Mouse (Mus musculus): ENCODE results near the gene Cadps. TPM values are rescaled to one million over a fixed set of nuclear protein-coding genes. Genes with fewer than 3 reads are reported as not detected.

Cadps gene
- total RNA-seq, 2 experiments from 2014 or later: 233 to 243 TPM

DNA sequence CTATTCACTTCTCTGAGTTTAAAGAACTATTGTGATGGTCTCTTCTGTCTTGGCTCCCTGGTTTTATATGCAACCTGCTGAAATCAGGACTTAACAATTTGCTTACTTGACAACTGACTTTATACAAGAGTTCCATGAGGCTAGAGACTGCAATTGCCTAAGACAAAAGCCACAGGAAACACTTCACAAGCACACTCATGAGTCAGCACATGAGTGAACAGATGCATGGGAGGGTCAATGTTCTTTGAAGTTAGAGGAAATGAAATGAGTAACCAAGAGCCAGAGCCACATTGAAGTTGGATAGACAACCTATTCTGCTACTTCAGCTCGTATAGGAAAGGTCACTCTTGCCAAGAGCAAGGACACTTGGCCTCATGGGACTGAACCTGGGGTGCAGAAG is 71.1 kb downstream of the Cadps start:
- no peak for DNase-seq (ENCODE audit: low spot score in 2 of 2)

DNA sequence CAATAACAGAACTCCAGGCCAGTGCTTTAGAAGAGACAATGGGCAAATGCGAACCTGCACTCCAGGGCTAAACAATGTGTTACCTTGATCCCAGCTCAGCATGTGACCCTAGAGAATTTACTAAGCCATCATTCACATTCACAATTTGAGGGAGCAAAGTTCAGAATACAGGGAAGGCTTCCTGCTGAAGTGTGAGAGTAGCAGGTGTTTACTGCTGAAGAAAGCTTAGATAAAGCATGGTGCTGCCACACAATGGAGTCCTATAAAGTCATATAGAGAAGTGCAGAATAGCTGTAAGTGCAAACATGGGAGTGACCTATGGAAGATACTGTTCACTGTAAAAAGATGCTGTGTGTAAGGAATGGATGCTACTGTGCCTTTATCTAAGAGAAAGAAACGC is 91.9 kb downstream of the Cadps start:
- DNase-seq (ENCODE audit: low spot score in 2 of 2): no peak

DNA sequence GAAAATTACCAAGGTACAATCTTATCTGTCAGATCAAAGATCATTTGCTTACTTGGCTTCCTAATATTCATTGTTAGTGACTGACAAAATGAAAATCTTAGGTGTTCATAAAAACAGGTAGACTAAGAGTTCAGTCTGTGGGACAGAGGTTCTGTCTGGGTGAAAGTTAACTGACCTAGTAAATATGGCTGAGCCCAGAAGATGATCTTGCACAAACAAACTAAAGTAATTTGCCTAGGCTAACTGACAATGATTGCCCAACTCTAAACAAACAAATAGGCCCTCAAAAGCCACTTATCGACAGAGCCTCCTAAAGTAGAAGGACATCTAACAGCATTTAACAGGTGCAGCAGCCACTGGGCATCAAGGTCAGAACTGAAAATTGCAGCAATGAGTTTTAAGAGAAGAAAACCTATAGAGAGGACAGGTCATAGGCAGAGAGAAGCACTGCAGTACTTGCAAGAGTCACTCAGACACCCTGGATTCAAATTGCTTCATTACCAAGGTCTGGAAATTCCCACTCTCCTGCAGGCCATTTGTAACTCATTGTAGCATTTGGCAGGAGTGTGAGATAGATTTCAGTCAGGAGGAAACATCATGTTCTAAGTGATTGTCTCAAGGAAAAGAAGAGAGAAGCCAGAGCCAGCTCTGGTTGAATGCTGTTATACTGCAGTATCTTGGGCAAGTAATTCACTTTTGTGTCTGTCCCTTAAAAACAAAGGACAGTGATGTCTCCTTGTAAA is 100.3 kb downstream of the Cadps start:
- DNase-seq (ENCODE audit: low spot score in 2 of 2): no peak

- no peak for DNase-seq (ENCODE audit: low spot score in 2 of 2)
These were observed 104.1 kb downstream of the Cadps start for GRCm38 (mm10) chr14:12718766-12719165.

GRCm38 (mm10) chr14:12715906-12716659 is 106.8 kb downstream of the Cadps start:
- no peak for DNase-seq (ENCODE audit: low spot score in 2 of 2)

DNA sequence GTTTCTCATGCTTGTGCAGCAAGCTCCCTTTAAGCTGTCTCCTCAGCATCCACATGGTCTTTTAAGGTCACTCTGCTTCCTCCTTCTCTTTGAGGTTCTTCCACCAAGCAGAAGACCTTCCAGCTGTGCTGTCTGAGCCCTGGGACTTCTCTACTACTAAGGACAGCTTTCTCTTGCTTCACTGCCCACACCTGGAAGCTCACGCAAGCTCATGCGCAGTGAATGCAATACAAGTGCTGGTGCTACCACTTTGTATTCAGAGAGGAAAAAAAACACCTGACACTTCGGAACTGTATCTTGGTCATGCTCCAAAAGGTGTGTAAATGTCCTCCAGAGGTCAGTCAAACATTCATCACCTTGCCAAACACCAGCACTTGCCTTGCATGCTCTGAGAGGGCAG is 115.5 kb downstream of the Cadps start:
- no peak for DNase-seq (ENCODE audit: low spot score in 2 of 2)

- no peak for DNase-seq (ENCODE audit: low spot score in 2 of 2)
These were observed 118.4 kb downstream of the Cadps start for GRCm38 (mm10) chr14:12704461-12704860.

- peak in 1 of 2 experiments; percentile 24 for DNase-seq (ENCODE audit: low spot score in 2 of 2)
These were observed 132.7 kb downstream of the Cadps start for GRCm38 (mm10) chr14:12690201-12690600.

DNA sequence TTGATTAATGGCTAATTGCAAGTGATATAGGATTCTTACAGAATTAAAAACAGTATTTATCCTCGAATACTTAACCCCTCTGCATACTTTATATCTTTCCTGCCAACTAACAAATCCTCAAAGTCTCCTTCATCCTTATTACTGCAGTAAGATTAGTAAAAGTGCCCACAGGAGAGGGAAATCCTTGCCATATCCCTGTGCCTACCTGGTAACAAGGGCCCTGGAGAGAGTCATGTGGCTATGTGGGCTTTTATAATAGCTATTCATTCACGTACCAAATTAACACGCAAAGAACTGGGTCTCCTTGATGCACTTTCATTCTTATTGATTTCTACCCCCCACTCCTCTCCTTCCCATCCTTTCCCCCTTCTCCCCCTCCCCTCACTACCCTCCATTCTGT is 137.9 kb downstream of the Cadps start:
- no peak for DNase-seq (ENCODE audit: low spot score in 2 of 2)

GRCm38 (mm10) chr14:12680819-12681638 is 141.8 kb downstream of the Cadps start:
- DNase-seq (ENCODE audit: low spot score in 2 of 2): peak in 1 of 2 experiments; percentile 27

GRCm38 (mm10) chr14:12661430-12661829 is 161.4 kb downstream of the Cadps start:
- DNase-seq (ENCODE audit: low spot score in 2 of 2): no peak

GRCm38 (mm10) chr14:12657351-12657750 is 165.5 kb downstream of the Cadps start:
- no peak for DNase-seq (ENCODE audit: low spot score in 2 of 2)

- DNase-seq (ENCODE audit: low spot score in 2 of 2): no peak
These were observed 179.9 kb downstream of the Cadps start for GRCm38 (mm10) chr14:12642868-12643512.

GRCm38 (mm10) chr14:12638762-12639161 is 184.1 kb downstream of the Cadps start:
- no peak for DNase-seq (ENCODE audit: low spot score in 2 of 2)

DNA sequence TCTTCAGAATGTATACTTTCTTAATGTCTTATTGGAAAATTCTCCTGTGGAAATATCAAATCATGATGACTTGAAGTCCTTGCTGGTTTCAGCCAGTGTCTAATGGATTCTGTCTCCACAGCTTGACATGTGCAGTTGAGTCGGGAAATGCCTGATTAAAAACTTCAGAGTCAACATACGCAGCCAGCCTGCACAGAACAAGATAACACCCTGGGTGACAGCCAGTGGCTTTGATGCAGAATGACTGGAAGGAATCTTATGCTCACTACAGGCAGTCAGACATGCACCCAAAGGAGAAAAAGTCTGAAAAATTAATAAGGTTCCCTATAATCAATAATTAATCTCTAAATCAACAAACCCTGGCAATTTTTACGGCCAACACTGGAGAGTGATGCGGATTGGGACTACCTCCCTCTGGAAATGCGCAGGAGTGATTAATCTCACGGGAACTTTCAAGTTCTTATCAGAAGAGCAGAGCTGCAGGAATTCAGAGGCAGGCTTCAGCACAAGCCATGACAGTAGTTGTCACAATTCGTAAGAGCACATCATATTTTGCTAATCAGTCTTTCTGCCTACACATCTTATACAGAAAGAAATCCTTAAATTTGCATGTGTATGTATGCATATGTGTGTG is 185.6 kb downstream of the Cadps start:
- no peak for DNase-seq (ENCODE audit: low spot score in 2 of 2)

DNA sequence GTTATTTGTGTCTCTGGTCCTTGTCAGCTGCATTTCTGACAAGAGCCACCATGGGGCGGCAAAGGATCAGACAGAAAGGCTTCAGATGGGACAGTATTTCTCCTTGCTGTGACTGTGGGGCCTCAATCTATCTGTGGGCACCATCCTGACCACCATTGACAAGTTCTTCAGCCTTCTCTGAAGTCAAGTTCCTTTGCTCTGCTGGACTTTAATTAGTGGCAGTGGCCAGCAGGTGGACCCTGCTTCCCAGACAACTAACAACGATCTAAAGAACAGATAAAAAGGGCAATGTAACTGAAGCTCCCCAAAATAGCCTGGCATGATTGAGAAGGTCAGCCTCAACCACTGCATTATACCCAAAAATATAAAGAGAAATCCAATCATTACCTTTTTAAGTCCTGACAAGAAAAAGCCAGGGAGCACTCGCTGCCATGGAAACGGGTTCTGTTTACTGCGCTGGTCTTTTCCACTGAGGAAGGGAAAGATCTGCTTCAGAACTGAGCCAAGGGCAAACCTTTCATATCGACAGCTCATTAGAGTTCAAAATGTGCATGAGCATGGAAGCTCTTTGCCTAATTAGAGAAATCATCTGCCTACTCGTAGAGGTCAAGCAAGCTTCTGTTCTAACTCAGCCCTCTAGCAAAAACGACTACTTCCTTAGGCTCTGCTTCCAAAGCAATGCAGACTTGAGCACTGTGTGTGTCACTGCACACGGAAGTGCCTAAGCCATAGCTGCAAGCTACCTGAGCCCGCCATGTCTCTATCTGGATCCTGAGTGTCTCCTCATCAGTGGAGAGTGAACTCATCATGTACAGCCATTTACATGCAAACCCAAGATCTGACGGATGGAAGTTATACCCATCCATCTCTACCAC is 198.4 kb downstream of the Cadps start:
- peak; percentile 26 to 40 for DNase-seq (ENCODE audit: low spot score in 2 of 2)

DNA sequence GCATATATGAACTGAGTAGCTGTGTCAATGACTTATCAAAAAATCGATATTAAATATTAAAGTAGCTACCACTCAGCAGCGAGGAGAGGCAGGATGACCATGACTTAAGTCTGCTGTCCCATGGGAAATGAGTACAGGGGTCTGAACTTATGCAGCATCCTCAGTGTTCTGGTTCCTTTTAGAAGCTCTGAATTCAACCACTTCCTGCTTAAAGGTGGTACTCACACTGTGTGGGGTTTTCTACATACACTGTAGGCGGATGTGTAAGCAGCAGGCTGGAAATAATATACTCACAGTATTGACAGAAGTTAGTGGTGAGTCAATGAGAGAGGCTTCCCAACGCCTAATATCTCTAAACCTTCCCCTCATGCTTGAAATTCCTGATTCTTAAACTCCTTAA is 215.9 kb downstream of the Cadps start:
- no peak for DNase-seq (ENCODE audit: low spot score in 2 of 2)

DNA sequence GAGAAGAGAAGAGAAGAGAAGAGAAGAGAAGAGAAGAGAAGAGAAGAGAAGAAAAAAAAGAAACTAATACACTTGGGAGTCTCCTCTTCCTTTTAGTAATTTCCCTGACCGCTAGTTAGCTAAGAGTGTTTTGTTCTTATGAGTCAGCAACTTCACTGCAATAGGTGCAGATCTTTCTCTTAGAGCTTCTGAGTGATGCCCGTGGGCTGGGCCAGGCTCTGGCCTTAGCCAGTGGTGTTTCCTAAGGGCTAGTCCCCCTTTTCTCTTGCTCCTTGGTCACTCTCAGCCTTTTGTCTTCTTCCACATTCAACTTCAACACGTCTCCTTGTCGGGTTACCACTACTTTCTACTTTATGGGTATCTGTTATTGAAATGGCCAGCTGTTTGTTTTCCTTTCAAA is 216.7 kb downstream of the Cadps start:
- no peak for DNase-seq (ENCODE audit: low spot score in 2 of 2)

DNA sequence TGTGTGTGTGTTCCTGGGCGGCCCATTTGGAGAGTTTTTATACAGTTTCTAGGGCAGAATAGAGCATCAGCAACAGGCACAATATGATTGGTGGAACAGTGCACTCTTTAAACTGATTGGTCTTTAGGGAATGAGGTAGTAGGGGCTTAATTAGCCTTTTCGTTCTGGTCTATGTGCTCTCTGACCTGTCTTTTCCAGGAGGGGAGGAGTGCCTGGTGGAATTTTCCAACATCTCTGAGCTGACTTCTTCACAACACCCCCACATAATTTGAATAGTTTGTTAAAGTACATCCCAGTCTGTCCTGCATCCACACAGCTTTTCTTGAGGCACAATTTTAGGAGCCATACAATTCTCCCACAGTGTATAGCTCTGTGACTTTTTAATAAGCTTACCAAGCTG is 220.8 kb downstream of the Cadps start:
- no peak for DNase-seq (ENCODE audit: low spot score in 2 of 2)

DNA sequence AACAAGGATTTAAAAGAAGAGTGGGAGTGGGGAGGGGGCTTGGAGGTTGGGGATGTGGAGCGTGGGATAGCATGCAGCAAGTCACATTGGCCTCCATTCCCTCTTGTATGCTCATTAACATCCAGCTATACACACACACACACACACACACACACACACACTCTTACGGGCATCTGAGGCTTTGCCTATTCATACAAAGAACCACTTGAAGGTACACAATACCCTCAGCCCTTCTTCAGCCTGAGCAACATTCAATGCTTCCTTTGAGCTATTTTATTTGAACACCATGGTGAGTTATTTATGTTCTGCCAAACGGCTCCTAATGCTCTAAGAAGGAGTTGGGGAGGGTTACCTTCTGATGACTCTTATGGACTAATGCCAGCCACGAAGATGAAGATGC is 227.6 kb downstream of the Cadps start:
- DNase-seq (ENCODE audit: low spot score in 2 of 2): no peak

Measured in left cerebral cortex, adult 18-20 months (tissue).